8 mouse cellular contexts compared by ENCODE assay signal in genomic region chr8:121850436-121850820, GRCm38 (mm10). TPM values are rescaled to one million over a fixed set of nuclear protein-coding genes. Genes with fewer than 3 reads are reported as not detected.
DNase-seq lines count a peak whose midpoint lies in the region; ATAC-seq and TF ChIP-seq lines count a peak whose summit lies in the region.

No protein-coding gene starts in this region.

- H3K9ac ChIP-seq in kidney, postnatal 0 days (ENCODE audit: low read depth, low read length): peak overlapping the region; percentile 52
- H3K9ac ChIP-seq in embryonic facial prominence, embryonic 11.5 days (replicated peaks; ENCODE audit: low read length): peak overlapping the region; percentile 55
- H3K9ac ChIP-seq in hindbrain, embryonic 16.5 days (ENCODE audit: low read depth, low read length): no peak overlapping the region
- no peak overlapping the region for H3K9ac ChIP-seq in midbrain, postnatal 0 days (replicated peaks; ENCODE audit: low read length, poor library complexity, severe bottlenecking)

- no peak for TF ChIP-seq CTCF in kidney, postnatal 0 days (IDR thresholded peaks at IDR 0.05; ENCODE audit: low read depth)
- no peak for TF ChIP-seq CTCF in midbrain, postnatal 0 days (IDR thresholded peaks at IDR 0.05)

- no peaks in the 10 kb centered on the region for H3K9me3 ChIP-seq in kidney, postnatal 0 days (replicated peaks; ENCODE audit: low read length)
- no peaks in the 10 kb centered on the region for H3K9me3 ChIP-seq in embryonic facial prominence, embryonic 11.5 days (replicated peaks; ENCODE audit: control insufficient read depth, low read length)
- H3K9me3 ChIP-seq in hindbrain, embryonic 16.5 days (ENCODE audit: control insufficient read depth, low read length): no peaks in the 10 kb centered on the region
- H3K9me3 ChIP-seq in midbrain, postnatal 0 days (ENCODE audit: low read length): no peaks in the 10 kb centered on the region

- 0 out of 2 replicates have a peak overlapping the region, but pooled peaks have one; percentile 13 for H3K4me3 ChIP-seq in kidney, postnatal 0 days (replicated peaks; ENCODE audit: low read depth, low read length)
- H3K4me3 ChIP-seq in embryonic facial prominence, embryonic 11.5 days (ENCODE audit: low read depth, low read length): no peak overlapping the region
- no peak overlapping the region for H3K4me3 ChIP-seq in hindbrain, embryonic 16.5 days (ENCODE audit: low read length)
- no peak overlapping the region for H3K4me3 ChIP-seq in midbrain, postnatal 0 days (ENCODE audit: low read depth, low read length)

- H3K4me2 ChIP-seq in kidney, postnatal 0 days (ENCODE audit: low read length): peak overlapping the region; percentile 48
- peak overlapping the region; percentile 46 for H3K4me2 ChIP-seq in embryonic facial prominence, embryonic 11.5 days (ENCODE audit: low read depth, low read length)
- H3K4me2 ChIP-seq in hindbrain, embryonic 16.5 days (ENCODE audit: low read length): peak overlapping the region; percentile 55
- H3K4me2 ChIP-seq in midbrain, postnatal 0 days (ENCODE audit: low read depth, low read length, poor library complexity, severe bottlenecking): peak overlapping the region; percentile 37

- H3K27me3 ChIP-seq in kidney, postnatal 0 days (ENCODE audit: insufficient read depth, low read length): no peaks in the 10 kb centered on the region
- H3K27me3 ChIP-seq in embryonic facial prominence, embryonic 11.5 days (ENCODE audit: control insufficient read depth, insufficient read depth, low read length): no peaks in the 10 kb centered on the region
- peaks cover 6% of the 10 kb centered on the region; the same call in 1 of the 2 replicates for H3K27me3 ChIP-seq in hindbrain, embryonic 16.5 days (replicated peaks; ENCODE audit: control insufficient read depth, insufficient read depth, low read length)
- H3K27me3 ChIP-seq in midbrain, postnatal 0 days (ENCODE audit: insufficient read depth, low read length): no peaks in the 10 kb centered on the region

- no peak for ATAC-seq in kidney, postnatal 0 days (replicated peaks; ENCODE audit: low FRiP score, low read depth)
- ATAC-seq in embryonic facial prominence, embryonic 11.5 days (replicated peaks; ENCODE audit: insufficient number of reproducible peaks, low FRiP score, low TSS enrichment, low read depth): no peak
- ATAC-seq in hindbrain, embryonic 16.5 days: no peak
- ATAC-seq in midbrain, postnatal 0 days (ENCODE audit: low FRiP score): no peak
- no peak for ATAC-seq in granulocyte monocyte progenitor cell, adult 5-6 weeks (replicated peaks; ENCODE audit: poor library complexity, severe bottlenecking)

- 40% methylated on average over 12 of the region's 12 CpGs for WGBS in kidney, postnatal 0 days
- WGBS in embryonic facial prominence, embryonic 11.5 days: 38% methylated on average over 12 of the region's 12 CpGs
- WGBS in hindbrain, embryonic 16.5 days: 35% methylated on average over 12 of the region's 12 CpGs
- WGBS in midbrain, postnatal 0 days: 39% methylated on average over 12 of the region's 12 CpGs

- H3K4me1 ChIP-seq in kidney, postnatal 0 days (replicated peaks; ENCODE audit: insufficient read depth, low read length): 0 out of 2 replicates have a peak, but pooled peaks cover 3% of the 10 kb centered on the region
- H3K4me1 ChIP-seq in embryonic facial prominence, embryonic 11.5 days (ENCODE audit: control insufficient read depth, insufficient read depth, low read length): no peaks in the 10 kb centered on the region
- H3K4me1 ChIP-seq in hindbrain, embryonic 16.5 days (ENCODE audit: control insufficient read depth, insufficient read depth, low read depth, low read length): peaks cover 11% of the 10 kb centered on the region
- H3K4me1 ChIP-seq in midbrain, postnatal 0 days (ENCODE audit: insufficient read depth, low read length): peaks cover 6% of the 10 kb centered on the region; the same call in 1 of the 2 replicates

- no peak for DNase-seq in kidney, postnatal 0 days (ENCODE audit: low spot score)
- no peak for DNase-seq in kidney, postnatal 14 days
- DNase-seq in embryonic facial prominence, embryonic 11.5 days (ENCODE audit: low spot score): no peak
- no peak for DNase-seq in midbrain, postnatal 0 days (ENCODE audit: low spot score)
- no peak for DNase-seq in adrenal gland, postnatal 10 days
- no peak for DNase-seq in layer of hippocampus, postnatal 14 days (ENCODE audit: low spot score in 2 of 2)

- H3K36me3 ChIP-seq in kidney, postnatal 0 days (ENCODE audit: insufficient read depth, low read length): no peaks in the 10 kb centered on the region
- no peaks in the 10 kb centered on the region for H3K36me3 ChIP-seq in embryonic facial prominence, embryonic 11.5 days (replicated peaks; ENCODE audit: control insufficient read depth, insufficient read depth, low read depth, low read length)
- H3K36me3 ChIP-seq in hindbrain, embryonic 16.5 days (ENCODE audit: control insufficient read depth, insufficient read depth, low read length): no peaks in the 10 kb centered on the region
- no peaks in the 10 kb centered on the region for H3K36me3 ChIP-seq in midbrain, postnatal 0 days (ENCODE audit: insufficient read depth, low read length)

- no peak overlapping the region for H3K27ac ChIP-seq in kidney, postnatal 0 days
- no peak overlapping the region for H3K27ac ChIP-seq in embryonic facial prominence, embryonic 11.5 days (replicated peaks; ENCODE audit: low read depth, low read length)
- no peak overlapping the region for H3K27ac ChIP-seq in hindbrain, embryonic 16.5 days (ENCODE audit: low read depth, low read length)
- H3K27ac ChIP-seq in midbrain, postnatal 0 days (ENCODE audit: low read depth, low read length): no peak overlapping the region

RNA-seq across cellular contexts. Expression of gene Klhdc4, which starts 21.1 kb away (rescaled TPM):
- polyA plus RNA-seq in kidney, postnatal 0 days (2015; fragmentation: Nextera tagmentation; extraction: Ambion mirVana): 21.2 and 25.3 TPM in 2 replicates
- polyA plus RNA-seq in embryonic facial prominence, embryonic 11.5 days (2014; fragmentation: Nextera tagmentation; extraction: Ambion mirVana): 43.1 and 45.3 TPM in 2 replicates
- polyA plus RNA-seq in hindbrain, embryonic 16.5 days (2015; fragmentation: Nextera tagmentation; extraction: Ambion mirVana): 42.1 and 44.5 TPM in 2 replicates
- 30.7 and 44.8 TPM in 2 replicates for total RNA-seq in midbrain, postnatal 0 days (2014; rRNA removed)
- polyA plus RNA-seq in midbrain, postnatal 0 days (2015; fragmentation: Nextera tagmentation; extraction: Ambion mirVana): 38.3 and 41.0 TPM in 2 replicates
- total RNA-seq in adrenal gland, postnatal 10 days (2021): 10 to 100 TPM; 18.0 to 20.4 TPM
- 41.4 and 44.4 TPM in 2 replicates for total RNA-seq in granulocyte monocyte progenitor cell, adult 5-6 weeks (2014; fragmentation: Nextera tagmentation)
- 29.6 and 35.0 TPM in 2 replicates for total RNA-seq in granulocyte monocyte progenitor cell, adult 5-6 weeks (2017)
- total RNA-seq in layer of hippocampus, postnatal 14 days (2021): 10 to 100 TPM; 28.0 to 30.7 TPM

RNA-seq across cellular contexts. Expression of gene Slc7a5, which starts 57.1 kb away (rescaled TPM):
- 9.2 and 10.2 TPM in 2 replicates for polyA plus RNA-seq in kidney, postnatal 0 days (2015; fragmentation: Nextera tagmentation; extraction: Ambion mirVana)
- polyA plus RNA-seq in embryonic facial prominence, embryonic 11.5 days (2014; fragmentation: Nextera tagmentation; extraction: Ambion mirVana): 17.7 and 19.7 TPM in 2 replicates
- 44.9 and 57.8 TPM in 2 replicates for polyA plus RNA-seq in hindbrain, embryonic 16.5 days (2015; fragmentation: Nextera tagmentation; extraction: Ambion mirVana)
- total RNA-seq in midbrain, postnatal 0 days (2014; rRNA removed): 111 and 115 TPM in 2 replicates
- polyA plus RNA-seq in midbrain, postnatal 0 days (2015; fragmentation: Nextera tagmentation; extraction: Ambion mirVana): 64.5 and 65.2 TPM in 2 replicates
- total RNA-seq in adrenal gland, postnatal 10 days (2021): 10 to 100 TPM; 32.0 to 47.2 TPM
- total RNA-seq in granulocyte monocyte progenitor cell, adult 5-6 weeks (2014; fragmentation: Nextera tagmentation): 63.5 and 63.6 TPM in 2 replicates
- 22.8 and 29.4 TPM in 2 replicates for total RNA-seq in granulocyte monocyte progenitor cell, adult 5-6 weeks (2017)
- total RNA-seq in layer of hippocampus, postnatal 14 days (2021): 100 to 1,000 TPM; 133 to 140 TPM

Comparison
In these comparisons a context has a peak if more than half of its experiments do, and no peak if none do; other contexts are left out.
1. H3K9ac ChIP-seq: peak in kidney, postnatal 0 days (single experiment) and embryonic facial prominence, embryonic 11.5 days (single experiment); none in hindbrain, embryonic 16.5 days (single experiment) and midbrain, postnatal 0 days (single experiment).
2. Peak in every context shown above with its lines, with median percentiles within 50 percentile points of each other: H3K4me2 ChIP-seq.